Mouse (Mus musculus): ENCODE data around the gene Pitx1. TPM values are rescaled to one million over a fixed set of nuclear protein-coding genes. Genes with fewer than 3 reads are reported as not detected.

Gene Pitx1
- not detected for polyA plus RNA-seq (2017; shearing (Covaris generic))

DNA sequence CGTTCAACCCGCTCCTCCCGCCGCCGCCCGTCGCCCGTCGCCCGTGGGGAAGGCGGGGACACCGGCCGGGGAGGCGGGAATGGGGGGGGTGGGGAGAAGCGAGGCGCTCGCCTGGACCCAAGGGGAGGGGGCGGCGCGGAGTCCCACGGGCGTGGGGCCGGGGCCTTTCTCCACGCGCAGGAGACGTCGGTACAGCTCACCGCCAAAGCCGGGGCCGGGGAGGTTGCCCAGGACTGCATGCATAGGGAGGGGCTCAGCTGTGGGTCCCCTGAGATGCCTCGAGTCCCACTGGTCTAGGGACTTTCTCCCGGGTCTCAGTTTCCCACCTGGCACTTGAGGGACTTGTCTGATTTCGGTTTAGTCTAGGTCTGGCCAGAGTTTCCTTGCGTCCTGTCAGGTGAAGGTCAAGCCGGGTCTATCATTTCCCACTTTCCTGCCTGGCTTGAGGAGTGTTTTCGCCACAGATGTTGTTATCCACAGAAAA is at the start of gene Pitx1:
Gene Pitx1 (minus strand): TSS at position 51 of the 484 bp plus-strand sequence.

DNA sequence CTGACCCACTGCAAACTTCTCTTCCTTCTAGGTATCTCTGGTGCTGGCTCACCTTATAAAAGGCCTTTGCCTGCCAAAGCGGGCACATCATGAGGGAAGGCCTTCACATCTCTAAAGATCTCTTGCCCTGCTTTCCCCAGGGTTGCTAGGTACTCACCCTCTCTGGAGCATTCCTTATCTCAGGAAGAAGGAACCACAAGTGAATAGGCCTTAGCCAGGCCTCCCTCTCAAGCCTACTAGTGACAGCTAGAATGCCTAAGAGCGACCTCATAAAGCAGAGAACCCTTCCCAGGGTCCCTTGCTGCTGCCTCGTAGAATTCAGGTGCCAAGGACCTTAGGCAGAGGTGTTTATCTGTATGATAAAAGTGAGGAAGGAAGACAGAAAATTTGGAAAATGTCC is 51.7 kb downstream of the Pitx1 start, which contains the start of gene Catsper3:
Gene Catsper3 (plus strand): TSS at position 301 of the 400 bp plus-strand sequence.

Other genes starting within 250 kb of the Pitx1 start
- 10 to 100 TPM; 34.5 to 35.0 TPM for gene B4galt7, start 236.3 kb downstream of the Pitx1 start, polyA plus RNA-seq (2017; shearing (Covaris generic))
- 10 to 100 TPM; 26.2 to 35.0 TPM for gene Caml, start 213.2 kb downstream of the Pitx1 start, polyA plus RNA-seq (2017; shearing (Covaris generic))
- gene Ddx46, start 201.2 kb downstream of the Pitx1 start, polyA plus RNA-seq (2017; shearing (Covaris generic)) = 10 to 100 TPM; 62.9 to 65.4 TPM
- gene B230219D22Rik, start 143.1 kb downstream of the Pitx1 start, polyA plus RNA-seq (2017; shearing (Covaris generic)) = 10 to 100 TPM; 26.7 to 29.6 TPM
- gene Txndc15, start 121.5 kb downstream of the Pitx1 start, polyA plus RNA-seq (2017; shearing (Covaris generic)) = 10 to 100 TPM; 55.7 to 65.7 TPM
- 10 to 100 TPM; 34.2 to 60.7 TPM for gene Pcbd2, start 108.8 kb downstream of the Pitx1 start, polyA plus RNA-seq (2017; shearing (Covaris generic))
- gene Catsper3, start 51.6 kb downstream of the Pitx1 start, polyA plus RNA-seq (2017; shearing (Covaris generic)) = under 1 TPM in 1 of 2 experiments, not detected in 1; 0.26 TPM